Mouse (Mus musculus): ENCODE measurements around the gene Calm1. TPM values are rescaled to one million over a fixed set of nuclear protein-coding genes. Genes with fewer than 3 reads are reported as not detected.

Gene Calm1
- total and polyA plus RNA-seq, 3 experiments: 99.2 to 240 (median 224) TPM

GRCm38 (mm10) chr12:100255441-100255949 lies 56.3 kb downstream of the Calm1 start:
- H3K27ac ChIP-seq: no peak overlapping the region
- H3K79me2 ChIP-seq (replicated peaks; ENCODE audit: control insufficient read depth, insufficient read depth, low read length): no peaks in the 10 kb centered on the region
- WGBS: 90% methylated on average over 2 of the region's 2 CpGs
- no peak for DNase-seq
- no peaks in the 10 kb centered on the region for H3K36me3 ChIP-seq (ENCODE audit: control insufficient read depth, insufficient read depth, low read length)
- no peaks in the 10 kb centered on the region for H3K27me3 ChIP-seq (ENCODE audit: control insufficient read depth, insufficient read depth, low read length)
- no peak overlapping the region for H3K9ac ChIP-seq (ENCODE audit: low read depth, low read length)
- no peaks in the 10 kb centered on the region for H3K4me1 ChIP-seq (ENCODE audit: control insufficient read depth, insufficient read depth, low read length)
- TF ChIP-seq CTCF (IDR thresholded peaks at IDR 0.05): no peak
- TF ChIP-seq POLR2A (IDR thresholded peaks at IDR 0.05; ENCODE audit: insufficient read depth, low read depth, low read length): no peak
- TF ChIP-seq EP300 (IDR thresholded peaks at IDR 0.05; ENCODE audit: insufficient read depth, low read depth, low read length): no peak
- intact Hi-C loops (cut with DNase I): no loop called here
- H3K4me3 ChIP-seq: no peak overlapping the region

DNA sequence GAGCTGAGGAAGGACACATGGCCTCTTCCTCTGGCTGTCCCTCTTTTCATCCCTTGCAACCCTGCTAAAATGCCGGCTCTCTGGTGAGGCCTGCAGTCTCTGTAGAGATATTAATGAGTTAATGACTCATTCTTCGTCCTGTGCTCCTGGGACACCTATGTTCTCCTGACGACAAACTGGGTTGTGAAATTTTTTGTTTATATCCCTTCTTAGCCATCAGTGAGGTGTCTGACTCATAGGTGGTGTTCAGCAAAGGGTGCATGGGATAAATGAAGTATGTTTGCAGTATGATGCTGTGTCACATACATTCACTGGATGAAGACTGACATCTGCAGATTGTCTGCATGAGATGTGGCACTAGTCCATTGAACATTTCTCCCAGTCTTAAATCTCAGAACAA lies 58.5 kb downstream of the Calm1 start:
- no peak overlapping the region for H3K27ac ChIP-seq
- 72% methylated on average over 3 of the region's 3 CpGs for WGBS
- TF ChIP-seq POLR2A (IDR thresholded peaks at IDR 0.05; ENCODE audit: insufficient read depth, low read depth, low read length) (no peak), CTCF (IDR thresholded peaks at IDR 0.05) (no peak), EP300 (IDR thresholded peaks at IDR 0.05; ENCODE audit: insufficient read depth, low read depth, low read length) (no peak)
- no peaks in the 10 kb centered on the region for H3K4me1 ChIP-seq (ENCODE audit: control insufficient read depth, insufficient read depth, low read length)
- no peaks in the 10 kb centered on the region for H3K36me3 ChIP-seq (ENCODE audit: control insufficient read depth, insufficient read depth, low read length)
- no peak overlapping the region for H3K4me3 ChIP-seq
- intact Hi-C loops (cut with DNase I): no loop called here
- no peak overlapping the region for H3K9ac ChIP-seq (ENCODE audit: low read depth, low read length)
- H3K79me2 ChIP-seq (replicated peaks; ENCODE audit: control insufficient read depth, insufficient read depth, low read length): no peaks in the 10 kb centered on the region
- DNase-seq: no peak
- H3K27me3 ChIP-seq (ENCODE audit: control insufficient read depth, insufficient read depth, low read length): no peaks in the 10 kb centered on the region

Other genes with a start within 250 kb of the Calm1 start
- gene Kcnk13, start 234.9 kb upstream of the Calm1 start, total RNA-seq (2021): under 1 TPM; 0.31 to 0.39 TPM
- gene Kcnk13, start 234.9 kb upstream of the Calm1 start, polyA plus RNA-seq (2012; rRNA removed): 0.35 TPM in 2 replicates
- 100 to 1,000 TPM; 124 to 132 TPM for gene Psmc1, start 89.3 kb upstream of the Calm1 start, total RNA-seq (2021)
- gene Psmc1, start 89.3 kb upstream of the Calm1 start, polyA plus RNA-seq (2012; rRNA removed): 40.8 and 61.1 TPM in 2 replicates
- gene Nrde2, start 39.8 kb upstream of the Calm1 start, total RNA-seq (2021): 10 to 100 TPM in 1 of 2 experiments, 1 to 10 TPM in 1; 7.9 to 11.0 TPM
- 5.1 and 6.9 TPM in 2 replicates for gene Nrde2, start 39.8 kb upstream of the Calm1 start, polyA plus RNA-seq (2012; rRNA removed)